Mouse (Mus musculus) liver, embryonic 14.5 days (tissue): ENCODE data around the gene Enah.

ENCODE experiments used
- CTCF ChIP-seq: IDR thresholded peaks from 2 replicates; pipeline ENCODE4 v1.5.1; 2016; ENCODE audit warnings: antibody characterized with exemption, low read depth, control low read depth
- EP300 ChIP-seq: IDR thresholded peaks from 2 replicates; pipeline ENCODE4 v1.6.1; 2016; ENCODE audit warnings: antibody characterized with exemption, low read depth

GRCm38 (mm10) chr1:182040538-182040937 is 20.7 kb upstream of the Enah start:
- no peak for TF ChIP-seq CTCF
- no peak for TF ChIP-seq EP300
